Mouse (Mus musculus): Measurements from ENCODE around the gene Pear1. TPM values are rescaled to one million over a fixed set of nuclear protein-coding genes. Genes with fewer than 3 reads are reported as not detected.

Gene Pear1
- polyA plus RNA-seq, 1 experiment from 2014 or later: 18.2 TPM

Other genes with a start within 250 kb of the Pear1 start
- gene Arhgef11, start 206.7 kb downstream of the Pear1 start, polyA plus RNA-seq (2015; fragmentation: Nextera tagmentation; extraction: Ambion mirVana): 16.0 and 18.8 TPM in 2 replicates
- gene Lrrc71, start 75.7 kb downstream of the Pear1 start, polyA plus RNA-seq (2015; fragmentation: Nextera tagmentation; extraction: Ambion mirVana): 0.36 and 0.61 TPM in 2 replicates
- 2.6 and 2.7 TPM in 2 replicates for gene Ntrk1, start 29.1 kb downstream of the Pear1 start, polyA plus RNA-seq (2015; fragmentation: Nextera tagmentation; extraction: Ambion mirVana)
- 0.27 and 0.51 TPM in 2 replicates for gene Insrr, start 27.4 kb downstream of the Pear1 start, polyA plus RNA-seq (2015; fragmentation: Nextera tagmentation; extraction: Ambion mirVana)
- gene Sh2d2a, start 22.4 kb upstream of the Pear1 start, polyA plus RNA-seq (2015; fragmentation: Nextera tagmentation; extraction: Ambion mirVana): not detected in 2 replicates
- gene Prcc, start 61.3 kb upstream of the Pear1 start, polyA plus RNA-seq (2015; fragmentation: Nextera tagmentation; extraction: Ambion mirVana): 17.1 and 18.7 TPM in 2 replicates
- gene Hdgf, start 82.0 kb upstream of the Pear1 start, polyA plus RNA-seq (2015; fragmentation: Nextera tagmentation; extraction: Ambion mirVana): 205 and 221 TPM in 2 replicates
- 66.5 and 73.9 TPM in 2 replicates for gene Mrpl24, start 95.2 kb upstream of the Pear1 start, polyA plus RNA-seq (2015; fragmentation: Nextera tagmentation; extraction: Ambion mirVana)
- gene Isg20l2, start 106.0 kb upstream of the Pear1 start, polyA plus RNA-seq (2015; fragmentation: Nextera tagmentation; extraction: Ambion mirVana): 65.5 and 66.7 TPM in 2 replicates
- gene Rrnad1, start 106.4 kb upstream of the Pear1 start, polyA plus RNA-seq (2015; fragmentation: Nextera tagmentation; extraction: Ambion mirVana): 22.3 and 23.6 TPM in 2 replicates
- gene Crabp2, start 124.4 kb upstream of the Pear1 start, polyA plus RNA-seq (2015; fragmentation: Nextera tagmentation; extraction: Ambion mirVana): 518 and 520 TPM in 2 replicates
- 30.5 and 32.8 TPM in 2 replicates for gene Nes, start 146.8 kb upstream of the Pear1 start, polyA plus RNA-seq (2015; fragmentation: Nextera tagmentation; extraction: Ambion mirVana)
- 0.57 and 0.59 TPM in 2 replicates for gene Bcan, start 175.9 kb upstream of the Pear1 start, polyA plus RNA-seq (2015; fragmentation: Nextera tagmentation; extraction: Ambion mirVana)
- 0.23 TPM in 1 of 2 replicates, not detected in the other for gene Hapln2, start 203.3 kb upstream of the Pear1 start, polyA plus RNA-seq (2015; fragmentation: Nextera tagmentation; extraction: Ambion mirVana)
- gene Gpatch4, start 218.8 kb upstream of the Pear1 start, polyA plus RNA-seq (2015; fragmentation: Nextera tagmentation; extraction: Ambion mirVana): 33.0 and 33.9 TPM in 2 replicates
- 209 and 222 TPM in 2 replicates for gene Naxe, start 234.2 kb upstream of the Pear1 start, polyA plus RNA-seq (2015; fragmentation: Nextera tagmentation; extraction: Ambion mirVana)